Mouse (Mus musculus): ENCODE results near the gene Ltbp3. TPM values are rescaled to one million over a fixed set of nuclear protein-coding genes. Genes with fewer than 3 reads are reported as not detected.

Gene Ltbp3
- total and polyA plus RNA-seq, 2 experiments from 2014 or later, result 15.4 to 73.4 TPM

GRCm38 (mm10) chr19:5741641-5742240 is 1.0 kb downstream of the Ltbp3 start:
- H3K27me3 ChIP-seq (ENCODE audit: control insufficient read depth, insufficient read depth, low read length), result 0 out of 2 replicates have a peak, but pooled peaks cover 10% of the 10 kb centered on the region
- peak; percentile 83 for DNase-seq (ENCODE audit: low spot score)
- ATAC-seq (ENCODE audit: insufficient read depth, low read depth), result peak; percentile 80
- TF ChIP-seq EP300 (IDR thresholded peaks at IDR 0.05; ENCODE audit: low read depth), result peak; percentile 50; the same call in 1 of the 2 replicates
- no peak for TF ChIP-seq CTCF (IDR thresholded peaks at IDR 0.05; ENCODE audit: low read depth)
- H3K9me3 ChIP-seq (replicated peaks; ENCODE audit: control insufficient read depth, low read length), result no peaks in the 10 kb centered on the region
- H3K36me3 ChIP-seq (replicated peaks; ENCODE audit: control insufficient read depth, insufficient read depth, low read length), result no peaks in the 10 kb centered on the region
- H3K4me1 ChIP-seq (ENCODE audit: control insufficient read depth, insufficient read depth), result peaks cover 13% of the 10 kb centered on the region
- H3K4me3 ChIP-seq (ENCODE audit: low read depth, low read length), result peak overlapping the region; percentile 78
- peak overlapping the region; percentile 92 for H3K9ac ChIP-seq (replicated peaks; ENCODE audit: low read depth, low read length)
- peak overlapping the region; percentile 89 for H3K27ac ChIP-seq (ENCODE audit: low read depth)
- 1% methylated on average over 34 of the region's 55 CpGs for WGBS
- H3K4me2 ChIP-seq (ENCODE audit: low read depth, low read length), result peak overlapping the region; percentile 99

GRCm38 (mm10) chr19:5742241-5742641 is 1.5 kb downstream of the Ltbp3 start:
- Histone ChIP-seq H3K4me3 (ENCODE audit: low read depth, low read length) (peak overlapping the region; percentile 78), H3K4me1 (ENCODE audit: control insufficient read depth, insufficient read depth) (peaks cover 13% of the 10 kb centered on the region), H3K9me3 (replicated peaks; ENCODE audit: control insufficient read depth, low read length) (no peaks in the 10 kb centered on the region), H3K4me2 (ENCODE audit: low read depth, low read length) (peak overlapping the region; percentile 99), H3K27ac (ENCODE audit: low read depth) (peak overlapping the region; percentile 89), H3K36me3 (replicated peaks; ENCODE audit: control insufficient read depth, insufficient read depth, low read length) (no peaks in the 10 kb centered on the region), H3K27me3 (ENCODE audit: control insufficient read depth, insufficient read depth, low read length) (0 out of 2 replicates have a peak, but pooled peaks cover 10% of the 10 kb centered on the region), H3K9ac (replicated peaks; ENCODE audit: low read depth, low read length) (peak overlapping the region; percentile 92)
- ATAC-seq (ENCODE audit: insufficient read depth, low read depth), result peak; percentile 43
- under 1% methylated on average over 32 of the region's 32 CpGs for WGBS
- TF ChIP-seq CTCF (IDR thresholded peaks at IDR 0.05; ENCODE audit: low read depth) (no peak), EP300 (IDR thresholded peaks at IDR 0.05; ENCODE audit: low read depth) (no peak)
- peak; percentile 26 for DNase-seq (ENCODE audit: low spot score)

DNA sequence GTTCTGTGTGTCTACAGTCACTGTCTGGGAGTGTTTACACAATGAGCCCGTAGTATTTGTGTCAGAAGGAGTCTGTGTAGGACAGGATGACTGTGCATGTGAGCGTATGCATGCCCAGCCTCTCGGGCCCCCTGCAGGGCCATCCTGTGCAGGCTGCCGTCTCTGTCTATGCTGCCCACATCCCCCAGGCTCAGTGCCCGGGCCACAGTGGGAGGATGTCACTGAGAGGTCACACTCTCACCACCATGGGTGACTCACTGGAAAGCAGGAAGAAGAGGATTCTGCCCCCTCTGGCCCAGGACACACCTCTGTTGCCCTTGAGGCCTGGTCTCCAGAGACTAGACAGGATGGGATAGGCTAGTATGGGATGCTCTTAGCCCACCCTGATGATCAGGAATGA is 2.9 kb downstream of the Ltbp3 start:
- no peak for ATAC-seq (ENCODE audit: insufficient read depth, low read depth)
- Histone ChIP-seq H3K9ac (replicated peaks; ENCODE audit: low read depth, low read length) (no peak overlapping the region), H3K4me3 (ENCODE audit: low read depth, low read length) (no peak overlapping the region), H3K27ac (ENCODE audit: low read depth) (no peak overlapping the region), H3K9me3 (replicated peaks; ENCODE audit: control insufficient read depth, low read length) (no peaks in the 10 kb centered on the region), H3K36me3 (replicated peaks; ENCODE audit: control insufficient read depth, insufficient read depth, low read length) (no peaks in the 10 kb centered on the region), H3K4me2 (ENCODE audit: low read depth, low read length) (no peak overlapping the region; the same call in 1 of the 2 replicates), H3K27me3 (ENCODE audit: control insufficient read depth, insufficient read depth, low read length) (0 out of 2 replicates have a peak, but pooled peaks cover 10% of the 10 kb centered on the region), H3K4me1 (ENCODE audit: control insufficient read depth, insufficient read depth) (peaks cover 13% of the 10 kb centered on the region)
- no peak for TF ChIP-seq EP300 (IDR thresholded peaks at IDR 0.05; ENCODE audit: low read depth)
- TF ChIP-seq CTCF (IDR thresholded peaks at IDR 0.05; ENCODE audit: low read depth), result no peak
- no peak for DNase-seq (ENCODE audit: low spot score)
- WGBS, result 53% methylated on average over 5 of the region's 5 CpGs

- no peak for ATAC-seq (ENCODE audit: insufficient read depth, low read depth)
These were observed 5.3 kb downstream of the Ltbp3 start for GRCm38 (mm10) chr19:5745756-5746710.

DNA sequence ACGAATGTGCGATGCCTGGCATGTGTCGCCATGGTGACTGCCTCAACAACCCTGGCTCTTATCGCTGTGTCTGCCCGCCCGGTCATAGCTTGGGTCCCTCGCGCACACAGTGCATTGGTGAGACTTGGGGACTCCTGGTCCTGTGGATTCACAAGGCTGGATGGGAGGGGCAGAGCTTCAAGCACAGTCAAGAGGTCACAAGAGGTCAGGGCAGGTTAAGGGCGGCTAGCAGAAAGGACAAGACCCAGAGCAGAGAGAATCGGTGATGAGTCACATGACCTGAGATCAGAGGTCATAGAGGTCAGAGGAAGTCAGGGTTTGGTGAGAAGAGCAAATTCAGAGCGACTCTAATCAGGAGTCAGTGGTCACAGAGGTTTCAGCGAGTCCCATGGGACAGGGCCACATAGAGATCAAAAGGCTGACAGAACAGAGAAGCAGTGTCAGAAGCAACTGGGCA is 6.2 kb downstream of the Ltbp3 start:
- ATAC-seq (ENCODE audit: insufficient read depth, low read depth), result no peak
- H3K27me3 ChIP-seq (ENCODE audit: control insufficient read depth, insufficient read depth, low read length), result peaks cover 18% of the 10 kb centered on the region; the same call in 1 of the 2 replicates
- no peak overlapping the region for H3K4me2 ChIP-seq (ENCODE audit: low read depth, low read length)
- H3K9ac ChIP-seq (replicated peaks; ENCODE audit: low read depth, low read length), result no peak overlapping the region
- no peak overlapping the region for H3K4me3 ChIP-seq (ENCODE audit: low read depth, low read length)
- WGBS, result 51% methylated on average over 12 of the region's 12 CpGs
- H3K4me1 ChIP-seq (ENCODE audit: control insufficient read depth, insufficient read depth), result peaks cover 5% of the 10 kb centered on the region
- H3K27ac ChIP-seq (ENCODE audit: low read depth), result no peak overlapping the region
- no peaks in the 10 kb centered on the region for H3K9me3 ChIP-seq (replicated peaks; ENCODE audit: control insufficient read depth, low read length)
- H3K36me3 ChIP-seq (replicated peaks; ENCODE audit: control insufficient read depth, insufficient read depth, low read length), result 0 out of 2 replicates have a peak, but pooled peaks cover 6% of the 10 kb centered on the region
- no peak for TF ChIP-seq EP300 (IDR thresholded peaks at IDR 0.05; ENCODE audit: low read depth)
- TF ChIP-seq CTCF (IDR thresholded peaks at IDR 0.05; ENCODE audit: low read depth), result no peak
- no peak for DNase-seq (ENCODE audit: low spot score)

More at GRCm38 (mm10) chr19:5745756-5746710, 5.3 kb downstream of the Ltbp3 start:
- Histone ChIP-seq H3K27me3 (ENCODE audit: control insufficient read depth, insufficient read depth, low read length) (peaks cover 15% of the 10 kb centered on the region; the same call in 1 of the 2 replicates), H3K9me3 (replicated peaks; ENCODE audit: control insufficient read depth, low read length) (no peaks in the 10 kb centered on the region), H3K9ac (replicated peaks; ENCODE audit: low read depth, low read length) (peak overlapping the region; percentile 20; the same call in 1 of the 2 replicates), H3K4me3 (ENCODE audit: low read depth, low read length) (peak overlapping the region; percentile 12), H3K36me3 (replicated peaks; ENCODE audit: control insufficient read depth, insufficient read depth, low read length) (0 out of 2 replicates have a peak, but pooled peaks cover 3% of the 10 kb centered on the region), H3K4me2 (ENCODE audit: low read depth, low read length) (peak overlapping the region; percentile 47), H3K27ac (ENCODE audit: low read depth) (no peak overlapping the region), H3K4me1 (ENCODE audit: control insufficient read depth, insufficient read depth) (peaks cover 6% of the 10 kb centered on the region)
- TF ChIP-seq EP300 (IDR thresholded peaks at IDR 0.05; ENCODE audit: low read depth) (no peak), CTCF (IDR thresholded peaks at IDR 0.05; ENCODE audit: low read depth) (no peak)
- WGBS, result 21% methylated on average over 33 of the region's 36 CpGs
- no peak for DNase-seq (ENCODE audit: low spot score)

Data from heart, postnatal 0 days (tissue).